Mouse (Mus musculus): Measurements from ENCODE around the gene Frmd5. TPM values are rescaled to one million over a fixed set of nuclear protein-coding genes. Genes with fewer than 3 reads are reported as not detected.
A peak's percentile ranks its signal among the peaks of the same experiment; 100 is the strongest.

Gene Frmd5
- total RNA-seq, 2 experiments from 2014 or later, result 161 to 204 TPM

- no peak for DNase-seq
Measured at GRCm38 (mm10) chr2:121682361-121682760, 124.5 kb downstream of the Frmd5 start.

- DNase-seq, result no peak
Measured at GRCm38 (mm10) chr2:121679711-121680110, 127.2 kb downstream of the Frmd5 start.

GRCm38 (mm10) chr2:121677649-121677986 lies 129.3 kb downstream of the Frmd5 start:
- DNase-seq, result no peak

- DNase-seq, result peak; percentile 28
Measured at GRCm38 (mm10) chr2:121676951-121677648, 129.8 kb downstream of the Frmd5 start.

- DNase-seq, result no peak
Measured at GRCm38 (mm10) chr2:121675895-121676294, 131.0 kb downstream of the Frmd5 start.

GRCm38 (mm10) chr2:121675136-121675535 lies 131.8 kb downstream of the Frmd5 start:
- DNase-seq, result no peak

GRCm38 (mm10) chr2:121674211-121674610 lies 132.7 kb downstream of the Frmd5 start:
- peak; percentile 21 for DNase-seq

- no peak for DNase-seq
Measured at GRCm38 (mm10) chr2:121669846-121670245, 137.0 kb downstream of the Frmd5 start.

GRCm38 (mm10) chr2:121668256-121668655 lies 138.6 kb downstream of the Frmd5 start:
- no peak for DNase-seq

GRCm38 (mm10) chr2:121661160-121661502 lies 145.8 kb downstream of the Frmd5 start:
- no peak for DNase-seq

GRCm38 (mm10) chr2:121660461-121661159 lies 146.3 kb downstream of the Frmd5 start:
- no peak for DNase-seq

- no peak for DNase-seq
Measured at GRCm38 (mm10) chr2:121659350-121659749, 147.5 kb downstream of the Frmd5 start.

GRCm38 (mm10) chr2:121658123-121658767 lies 148.6 kb downstream of the Frmd5 start:
- DNase-seq, result no peak

- peak; percentile 11 for DNase-seq
Measured at GRCm38 (mm10) chr2:121655966-121656365, 150.9 kb downstream of the Frmd5 start.

- DNase-seq, result peak; percentile 31
Measured at GRCm38 (mm10) chr2:121655106-121655505, 151.8 kb downstream of the Frmd5 start.

GRCm38 (mm10) chr2:121646528-121646927 lies 160.4 kb downstream of the Frmd5 start:
- no peak for DNase-seq

GRCm38 (mm10) chr2:121642934-121643333 lies 164.0 kb downstream of the Frmd5 start:
- no peak for DNase-seq

- DNase-seq, result no peak
Measured at GRCm38 (mm10) chr2:121632091-121632490, 174.8 kb downstream of the Frmd5 start.

- no peak for DNase-seq
Measured at GRCm38 (mm10) chr2:121630286-121630685, 176.6 kb downstream of the Frmd5 start.

GRCm38 (mm10) chr2:121628290-121628689 lies 178.6 kb downstream of the Frmd5 start:
- peak; percentile 13 for DNase-seq

GRCm38 (mm10) chr2:121625901-121626300 lies 181.0 kb downstream of the Frmd5 start:
- DNase-seq, result no peak

GRCm38 (mm10) chr2:121621262-121622163 lies 185.4 kb downstream of the Frmd5 start:
- DNase-seq, result no peak

All from heart, postnatal 4 days (tissue).